Mouse (Mus musculus) right cerebral cortex, postnatal 10 days (tissue): ENCODE data around the gene 4931414P19Rik.
"Not testable (repeated sequence)": the region's sequence is repeated elsewhere in the genome, so short reads cannot be mapped to it uniquely, and the experiment has no call there.

Experiments used
- DNase-seq, 2 experiments: peaks; one replicate each; pipeline ENCODE4 v3.0.0; 2021; ENCODE audit warnings: low spot score in 2 of 2

Gene 4931414P19Rik

DNA sequence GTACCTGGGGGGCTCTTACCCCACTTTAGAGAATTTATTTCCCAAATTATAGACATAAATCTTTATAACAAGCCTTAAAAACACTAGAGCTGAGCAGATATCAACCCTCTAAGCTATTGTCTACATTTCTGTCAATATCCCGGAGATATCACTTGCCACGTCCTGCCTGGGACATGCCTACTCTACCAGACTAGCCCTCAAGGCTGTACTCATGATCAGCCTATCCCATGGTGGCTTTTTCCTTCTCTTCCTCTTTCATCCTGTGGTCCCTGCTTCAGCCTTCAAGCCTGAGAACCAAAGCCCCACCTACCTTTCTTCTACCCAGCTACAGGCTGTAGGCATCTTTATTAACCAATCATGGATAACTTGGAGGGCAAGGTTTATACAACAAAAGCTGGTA lies 24.0 kb upstream of the 4931414P19Rik start:
- no peak for DNase-seq

DNA sequence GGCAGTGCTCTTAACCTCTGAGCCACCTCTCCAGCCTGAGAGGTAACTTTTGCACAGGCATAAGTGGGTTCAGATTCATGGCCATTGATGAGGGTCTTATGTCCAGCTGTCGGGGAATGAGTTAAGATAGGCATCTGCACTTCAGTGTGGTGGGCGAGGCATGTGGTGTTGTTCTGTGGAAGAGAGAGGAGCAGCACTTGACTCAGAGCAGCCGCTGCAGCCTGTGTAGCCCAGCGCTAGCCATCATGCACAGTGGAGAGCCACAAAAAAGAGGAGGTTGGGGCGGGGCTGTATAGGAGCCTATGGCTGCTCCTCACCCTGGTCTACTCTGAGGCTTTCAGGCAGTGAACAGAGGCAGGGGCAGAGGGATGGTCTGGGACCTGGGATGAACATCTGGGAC lies 22.3 kb upstream of the 4931414P19Rik start:
- no peak for DNase-seq

DNA sequence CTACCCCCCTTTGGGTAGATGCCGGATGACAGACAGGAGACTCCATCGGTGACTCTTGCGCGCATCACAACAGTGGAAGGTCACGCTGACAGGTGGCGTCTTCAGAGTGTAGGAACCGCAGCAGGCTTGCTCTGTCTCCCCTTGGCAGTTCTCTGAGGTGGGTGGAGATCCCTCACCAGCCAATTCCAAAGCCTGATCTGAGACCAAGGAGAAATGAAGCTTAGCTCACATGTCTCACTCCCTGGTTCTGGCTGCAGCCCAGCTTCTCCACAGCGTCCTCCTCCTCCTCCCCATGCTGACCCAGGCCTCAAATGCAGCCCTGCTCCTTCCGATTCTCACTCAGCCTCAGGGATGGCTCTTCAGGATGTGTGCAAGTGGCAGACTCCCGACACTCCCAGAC lies 19.2 kb upstream of the 4931414P19Rik start:
- no peak for DNase-seq

DNA sequence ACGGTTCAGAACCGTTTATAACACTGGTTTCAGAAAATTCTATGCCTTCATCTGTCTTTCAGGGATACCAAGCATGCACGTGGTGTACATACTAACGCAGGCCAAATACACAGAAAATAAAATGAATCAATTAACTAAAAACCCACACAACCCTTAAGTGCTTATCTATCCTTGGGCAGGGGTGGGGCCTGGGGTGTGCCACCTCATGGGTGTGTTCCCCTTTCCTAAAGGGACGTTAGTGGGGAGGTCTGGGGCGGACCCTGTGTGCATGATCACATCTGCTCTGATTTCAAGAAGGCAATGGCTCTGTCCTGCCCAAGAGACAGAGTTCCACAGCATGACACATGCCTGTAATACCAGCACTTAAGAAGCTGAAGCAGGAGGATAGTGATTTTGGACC lies 17.5 kb upstream of the 4931414P19Rik start:
- DNase-seq, result no peak

DNA sequence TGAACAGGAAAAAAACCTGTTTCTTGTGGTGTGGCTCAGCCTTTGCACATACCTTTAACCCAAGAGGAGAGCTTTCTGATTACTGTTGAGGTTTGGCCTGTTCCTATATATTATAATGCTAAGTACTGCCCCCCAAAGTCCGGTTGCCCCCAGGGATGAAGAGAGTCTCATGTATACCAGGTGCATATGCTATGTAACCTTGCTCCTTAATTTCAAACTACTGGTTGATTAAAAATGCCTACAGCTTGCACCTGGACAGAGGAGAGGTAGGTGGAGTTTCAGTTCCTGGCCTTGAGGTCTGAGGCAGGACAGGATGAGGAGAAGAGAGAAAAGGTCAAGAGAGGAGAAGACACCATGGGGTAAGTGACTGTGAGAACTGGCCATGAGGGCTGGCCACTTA lies 15.3 kb upstream of the 4931414P19Rik start, which contains the start of gene Psmb11:
Gene Psmb11, plus strand, starts transcription at position 301 of the 400 bp plus-strand sequence.
- DNase-seq, result no peak

DNA sequence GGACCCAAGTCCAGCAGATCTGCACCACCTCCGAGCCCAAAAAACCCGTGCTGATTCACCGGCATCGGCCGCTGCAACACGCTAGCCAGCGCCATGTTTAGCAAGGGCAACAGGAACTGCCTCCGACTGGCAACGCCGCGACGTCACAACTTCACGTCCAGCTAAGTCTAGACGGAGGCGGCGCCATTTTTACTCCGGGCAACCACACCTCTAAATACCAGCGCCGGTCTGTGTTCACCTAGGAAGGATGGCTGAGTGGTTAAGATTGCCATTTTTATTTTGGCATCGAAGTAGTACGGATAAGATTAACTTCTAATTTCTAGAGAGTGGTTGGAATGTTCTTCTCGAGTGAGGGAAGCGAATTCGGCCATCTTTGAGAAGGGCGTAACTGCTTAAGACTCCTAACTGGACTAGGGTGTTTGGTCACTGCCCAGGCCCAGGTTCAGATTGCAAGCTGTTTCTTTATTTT lies 12.1 kb upstream of the 4931414P19Rik start, which contains the start of gene Psmb5:
Gene Psmb5, minus strand, starts transcription at position 126 of the 469 bp plus-strand sequence.
- peak; percentile 94 for DNase-seq

DNA sequence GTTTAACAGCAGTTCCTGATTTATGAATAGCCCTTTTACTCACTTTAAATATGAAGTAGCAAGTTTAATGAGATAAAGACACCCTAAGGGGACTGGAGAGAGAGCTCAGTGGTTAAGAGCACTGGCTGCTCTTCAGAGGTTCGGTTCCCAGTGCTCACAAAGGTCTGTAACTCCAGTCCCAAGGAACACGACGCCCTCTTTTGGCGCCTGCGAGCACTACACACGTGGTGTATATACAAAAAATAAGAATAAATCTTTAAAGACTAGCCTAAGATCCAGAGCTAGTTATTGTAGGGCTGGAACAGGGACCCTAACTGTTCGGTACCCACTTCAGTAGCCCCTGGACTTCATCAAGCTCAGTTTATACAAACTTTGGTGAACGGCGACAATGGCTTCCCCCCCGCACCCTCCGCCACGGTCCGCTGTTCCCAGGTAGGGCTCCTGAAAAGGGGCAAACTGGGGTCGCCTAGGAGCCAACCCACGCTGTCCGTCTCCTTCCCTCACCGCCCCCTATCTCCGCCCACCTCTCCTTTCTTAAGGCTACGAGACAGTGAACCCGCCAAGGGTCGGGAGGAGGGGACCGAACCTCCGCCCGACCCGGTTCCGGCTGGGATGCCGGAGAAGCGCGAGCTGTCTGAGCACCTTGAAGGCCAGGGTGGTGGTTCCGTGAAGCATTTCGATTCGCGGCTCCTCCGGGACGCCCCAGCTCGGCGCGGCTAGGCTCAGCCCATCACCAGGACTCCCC lies 11.5 kb upstream of the 4931414P19Rik start:
- DNase-seq, result no peak

DNA sequence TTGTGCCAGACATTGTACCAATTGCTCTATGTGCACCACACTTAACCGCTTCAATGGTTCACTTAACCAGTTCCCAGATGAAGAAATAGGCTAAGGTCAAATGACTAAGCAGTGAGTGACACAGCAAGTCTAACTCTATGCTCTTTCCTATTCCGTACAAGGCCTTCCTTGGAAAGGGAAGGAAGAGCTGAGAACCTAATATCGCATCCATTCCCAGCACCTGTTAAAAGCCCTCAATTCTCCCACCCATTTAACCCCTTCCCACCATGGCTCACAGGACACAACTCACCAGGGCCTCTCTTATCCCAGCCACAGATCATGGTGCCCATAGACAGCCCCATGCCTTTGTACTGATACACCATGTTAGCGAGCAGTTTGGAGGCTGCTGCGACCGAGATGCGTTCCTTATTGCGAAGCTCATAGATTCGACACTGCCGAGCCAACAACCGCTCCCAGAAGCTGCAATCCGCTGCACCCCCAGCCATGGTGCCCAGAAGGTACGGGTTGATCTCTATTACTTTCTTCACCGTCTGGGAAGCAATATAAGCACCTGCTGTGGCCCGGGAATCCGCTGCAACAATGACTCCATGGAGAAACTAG lies 10.5 kb upstream of the 4931414P19Rik start:
- DNase-seq, result no peak

DNA sequence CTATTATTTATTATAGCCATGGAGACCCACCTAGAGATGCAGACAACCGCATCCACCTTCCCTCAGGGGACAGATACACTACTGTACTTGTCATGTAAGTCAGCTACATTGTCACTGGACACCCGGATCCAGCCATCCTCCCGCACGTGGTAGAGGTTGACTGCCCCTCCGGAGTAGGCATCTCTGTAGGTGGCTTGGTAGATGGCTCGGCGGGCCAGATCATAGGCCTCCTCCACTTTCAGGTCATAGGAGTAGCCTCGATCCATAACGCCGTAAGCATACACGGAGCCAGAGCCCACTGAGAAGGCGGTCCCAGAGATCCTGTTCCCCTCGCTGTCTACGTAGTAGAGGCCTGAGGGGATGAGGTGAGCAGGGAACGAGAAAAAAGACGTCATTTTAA lies 8.3 kb upstream of the 4931414P19Rik start:
- DNase-seq, result not testable (repeated sequence)

DNA sequence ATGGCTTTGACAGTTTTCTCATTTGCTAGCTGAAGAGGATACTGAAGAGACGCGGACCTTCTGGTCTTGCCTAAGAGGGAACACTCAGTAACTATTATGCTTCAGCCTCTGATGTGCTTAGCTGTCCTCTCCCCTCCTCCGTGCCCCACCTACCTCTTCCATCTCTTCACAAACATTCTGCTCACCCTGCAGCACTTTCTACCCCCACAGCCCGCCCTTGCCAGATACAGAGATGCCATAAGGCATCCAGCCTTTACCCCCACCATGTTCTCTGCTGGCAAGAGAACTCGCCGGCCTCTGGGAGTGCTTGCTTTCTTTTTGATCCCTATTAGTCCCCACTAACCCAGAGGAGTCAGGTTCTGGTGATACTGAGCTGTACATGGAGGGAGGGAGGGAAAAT lies 4.9 kb upstream of the 4931414P19Rik start:
- DNase-seq, result no peak

DNA sequence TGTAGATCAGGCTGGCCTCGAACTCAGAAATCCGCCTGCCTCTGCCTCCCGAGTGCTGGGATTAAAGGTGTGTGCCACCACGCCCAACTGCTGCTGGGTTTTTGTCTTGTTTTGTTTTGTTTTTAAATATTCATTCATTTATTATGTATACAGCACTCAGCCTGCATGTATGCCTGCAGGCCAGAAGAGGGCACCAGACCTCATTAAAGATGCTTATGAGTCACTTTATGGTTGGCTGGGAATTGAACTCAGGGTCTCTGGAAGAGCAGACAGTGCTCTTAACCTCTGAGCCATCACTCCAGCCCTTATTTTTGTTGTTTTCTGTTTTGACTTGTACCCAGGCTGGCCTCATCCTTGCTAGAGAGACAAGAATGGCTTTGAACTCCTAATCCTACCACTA lies 4.2 kb upstream of the 4931414P19Rik start:
- DNase-seq, result no peak

DNA sequence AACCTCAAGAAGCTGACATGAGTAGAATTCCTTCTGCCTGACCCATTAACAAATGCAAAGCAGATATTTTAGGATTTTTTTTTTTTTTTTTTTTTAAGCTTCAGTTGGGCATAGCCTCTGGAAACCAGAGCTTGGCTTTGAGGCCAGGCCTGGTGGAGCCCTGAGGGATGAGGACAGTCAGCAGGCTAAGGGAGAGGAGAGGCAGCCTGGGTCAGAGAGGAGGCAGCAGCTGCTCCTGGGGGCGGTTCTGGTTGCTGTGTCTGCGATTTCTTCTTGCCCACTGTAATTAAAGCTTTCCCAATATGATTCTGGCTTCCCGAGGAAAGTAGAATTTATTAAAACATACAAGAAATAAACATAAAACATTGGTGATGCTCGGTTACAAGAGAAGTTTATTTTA lies 3.5 kb upstream of the 4931414P19Rik start:
- DNase-seq, result no peak

DNA sequence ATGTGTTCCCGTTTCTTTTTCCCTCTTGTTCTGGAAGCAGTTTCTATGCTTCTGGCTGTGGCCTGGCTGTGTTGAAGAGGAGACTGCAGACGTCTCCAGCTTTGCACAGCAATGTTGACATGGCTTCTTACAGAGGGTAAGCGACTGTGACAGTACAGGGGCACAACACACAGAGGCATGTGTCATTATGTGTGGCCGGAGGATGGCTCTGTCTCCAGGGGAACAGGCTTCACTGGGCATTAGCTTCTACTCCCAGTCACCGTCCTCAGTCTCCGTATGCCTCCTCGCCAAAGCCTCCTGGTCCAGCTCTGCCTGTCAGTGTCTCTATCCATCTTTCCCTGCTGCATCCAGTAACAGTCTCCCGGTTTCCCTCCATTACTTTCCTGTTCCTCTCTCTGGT lies 1.4 kb upstream of the 4931414P19Rik start:
- DNase-seq, result no peak

DNA sequence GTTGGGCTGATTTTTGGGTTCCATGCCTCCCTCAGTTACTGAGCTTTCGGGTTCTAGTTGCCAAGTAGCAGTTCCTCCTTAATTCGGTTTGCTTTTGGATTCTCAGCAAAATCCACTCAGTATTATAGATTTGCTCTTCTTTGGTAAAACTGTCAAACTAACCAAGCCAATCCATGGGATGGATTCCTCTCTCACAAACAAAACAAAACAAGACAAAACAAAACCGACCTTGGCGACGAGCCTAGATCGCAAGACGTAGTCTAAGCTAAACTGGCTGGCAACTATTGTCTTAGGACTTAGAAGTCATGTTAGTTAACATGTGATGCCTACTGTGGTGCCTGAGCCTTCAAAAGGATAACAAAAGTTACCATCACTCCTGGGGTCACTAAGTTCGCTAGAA lies 2.1 kb downstream of the 4931414P19Rik start:
- DNase-seq, result no peak

DNA sequence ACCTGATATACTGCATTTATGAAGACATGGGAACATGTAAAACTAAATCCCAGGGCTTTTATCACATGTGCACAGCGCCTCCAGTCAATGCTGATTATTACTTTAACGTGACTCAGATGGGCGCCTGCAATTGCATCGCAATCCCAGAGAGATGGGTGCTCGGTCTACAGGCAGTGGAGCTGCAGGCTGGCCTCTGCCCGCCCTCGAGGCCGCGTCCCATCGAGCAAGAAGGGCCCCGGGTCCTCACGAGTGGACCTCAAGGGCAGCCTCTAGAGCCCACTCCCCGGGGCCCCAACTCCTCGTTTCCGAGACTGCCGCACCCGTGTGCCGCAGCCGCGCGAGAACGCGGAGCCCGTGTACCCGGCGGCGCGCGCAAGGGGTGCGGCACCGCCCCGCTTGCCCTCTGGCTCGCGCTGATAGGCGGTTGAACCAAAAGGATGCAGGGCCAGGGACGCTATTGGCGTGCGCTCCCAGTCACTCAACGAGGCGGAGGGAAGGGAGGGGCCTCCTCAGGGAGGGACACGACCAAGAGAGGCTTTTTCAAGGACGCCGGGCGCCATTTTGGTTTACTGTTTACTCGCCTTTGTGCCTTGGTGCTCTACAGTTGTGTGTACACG lies 2.6 kb downstream of the 4931414P19Rik start:
- peak; percentile 98 for DNase-seq

DNA sequence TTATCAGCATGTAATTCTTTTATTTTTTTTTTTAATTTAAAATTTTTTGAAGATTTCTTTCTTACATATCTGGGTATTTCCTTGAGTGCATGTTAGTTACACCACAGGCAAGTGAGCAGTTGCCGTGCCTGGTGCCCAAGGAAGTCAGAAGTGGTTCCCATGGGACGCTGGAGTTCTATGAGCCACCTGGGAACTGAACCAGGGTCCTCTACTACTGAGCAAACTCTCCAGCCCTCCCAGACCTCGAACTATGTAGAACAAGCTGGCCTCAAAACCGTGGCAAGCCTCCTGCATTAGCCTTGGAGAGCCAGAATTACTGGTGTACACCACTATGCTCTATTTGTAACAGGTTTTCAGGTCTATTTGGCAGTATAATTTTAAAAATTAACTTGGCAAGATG lies 3.2 kb downstream of the 4931414P19Rik start:
- DNase-seq, result no peak

DNA sequence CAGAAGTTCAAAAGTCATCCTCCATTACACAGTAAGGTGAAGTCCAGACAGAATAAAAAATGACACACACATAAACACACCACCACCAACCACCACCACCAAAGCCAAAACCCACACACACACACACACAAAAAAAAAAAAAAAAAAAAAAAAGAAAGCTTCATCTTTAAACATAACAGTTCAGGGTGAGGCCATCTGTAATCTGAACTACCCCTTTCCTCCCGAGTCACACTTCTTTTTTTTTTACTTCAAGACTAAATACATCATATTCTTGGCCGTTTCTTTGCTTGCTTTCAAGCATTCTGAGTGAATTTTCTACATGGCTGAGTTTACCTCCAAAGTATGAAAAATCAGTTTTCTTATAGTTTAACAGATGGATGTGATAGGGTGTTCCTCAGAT lies 4.2 kb downstream of the 4931414P19Rik start:
- DNase-seq, result no peak

DNA sequence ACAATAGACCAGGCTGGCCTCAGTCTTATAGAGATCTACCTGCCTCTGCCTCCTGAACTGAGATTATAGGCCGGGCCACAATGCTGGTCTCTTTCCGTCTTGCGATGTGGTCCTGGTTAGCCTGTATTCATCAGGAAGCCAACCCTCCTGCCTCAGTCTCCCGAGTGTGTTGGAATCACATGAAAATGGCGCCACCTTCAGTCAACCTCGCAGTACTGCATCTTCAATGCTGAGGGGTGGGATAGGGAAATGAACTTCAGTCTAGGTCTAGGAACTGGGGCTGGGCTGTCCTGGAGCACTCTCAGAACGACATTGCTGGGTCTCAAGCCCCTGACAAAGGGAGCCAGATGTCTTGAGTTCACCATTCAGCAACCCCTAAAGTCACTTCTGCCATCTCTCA lies 8.7 kb downstream of the 4931414P19Rik start:
- DNase-seq, result no peak

DNA sequence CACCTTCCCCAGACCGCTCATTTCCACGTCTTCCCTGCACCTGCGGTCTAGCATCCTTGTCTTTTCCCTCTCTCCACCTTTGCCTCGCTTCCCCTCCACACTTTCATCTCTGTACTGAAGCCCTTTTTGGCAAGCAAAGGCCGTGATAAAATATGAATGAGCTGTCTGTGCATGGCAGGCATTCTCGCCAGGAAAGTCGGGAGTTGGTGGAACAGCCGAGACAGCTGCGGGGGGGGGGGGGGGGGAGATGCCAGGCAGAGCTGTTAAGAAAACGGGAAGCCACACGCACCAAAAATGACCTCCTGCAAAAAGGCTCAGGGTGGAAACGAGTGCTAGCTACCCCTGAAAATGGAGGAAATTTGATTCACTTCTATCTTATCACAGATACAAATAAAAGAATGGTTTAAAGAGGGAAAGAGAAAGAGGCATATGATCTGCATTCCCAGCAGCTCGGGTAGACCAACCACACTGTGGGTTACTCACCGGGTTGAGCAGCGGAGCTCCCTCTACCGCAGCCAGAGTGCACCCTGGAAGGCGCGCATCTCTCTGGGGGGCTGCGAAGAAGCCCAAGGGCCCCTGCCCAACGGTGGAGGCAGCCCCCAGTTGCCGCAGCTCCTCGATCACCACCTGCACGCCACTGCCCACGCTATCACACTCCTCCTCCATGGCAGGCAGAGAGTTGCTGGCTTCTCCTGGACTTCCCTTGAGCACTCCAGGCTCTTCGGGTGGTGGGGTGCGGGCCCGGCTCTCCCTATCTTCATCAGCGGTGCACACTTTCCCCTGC lies 11.0 kb downstream of the 4931414P19Rik start:
- peak in 1 of 2 experiments; percentile 52 for DNase-seq

DNA sequence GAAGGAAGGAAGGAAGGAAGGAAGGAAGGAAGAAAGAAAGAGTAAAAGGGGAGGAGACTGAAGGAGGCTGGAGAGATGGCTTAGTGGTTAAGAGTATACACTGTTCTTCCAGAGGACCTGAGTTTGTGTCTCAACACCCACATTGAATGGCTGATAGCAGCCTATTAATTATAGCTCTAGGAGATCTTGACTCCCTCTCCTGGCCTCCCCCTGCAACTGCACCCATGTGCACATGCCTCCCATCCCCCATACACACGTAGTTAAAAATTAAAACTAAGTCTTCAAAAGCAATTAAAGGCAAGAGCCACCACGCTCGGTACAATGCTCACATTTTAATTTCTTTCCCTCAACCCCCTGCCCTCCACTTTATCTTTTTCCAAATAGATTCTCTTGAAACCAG lies 11.7 kb downstream of the 4931414P19Rik start:
- no peak for DNase-seq

DNA sequence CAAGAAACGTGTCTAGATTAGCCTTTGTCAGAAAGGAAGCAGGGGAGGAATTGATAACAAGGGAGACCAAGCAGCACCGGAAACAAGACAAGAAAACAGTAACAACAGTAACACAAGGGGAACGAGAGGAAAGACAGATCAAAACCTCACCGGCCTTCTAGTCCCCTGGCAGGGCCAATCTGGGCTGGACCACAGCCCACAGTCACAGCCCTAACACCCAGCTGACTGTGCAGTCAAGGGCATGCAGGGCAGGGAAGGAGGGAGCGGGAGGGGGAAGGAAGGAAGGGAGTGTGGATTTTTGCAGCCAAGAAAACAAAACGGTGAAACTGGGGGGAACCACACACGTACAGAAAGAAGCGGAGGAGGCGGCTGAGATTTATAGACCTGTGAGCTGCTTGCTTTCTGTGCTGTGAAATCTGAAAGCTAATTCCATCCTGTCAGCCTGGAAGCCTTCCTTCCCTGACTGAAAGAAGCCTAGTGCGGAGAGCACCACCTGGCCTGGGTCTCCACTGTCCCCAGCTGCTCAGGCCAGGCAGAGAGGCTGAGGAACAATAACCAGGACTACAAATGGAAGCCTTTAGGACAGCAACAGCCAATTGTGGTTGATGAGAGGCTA lies 13.4 kb downstream of the 4931414P19Rik start:
- peak; percentile 46 to 75 for DNase-seq

DNA sequence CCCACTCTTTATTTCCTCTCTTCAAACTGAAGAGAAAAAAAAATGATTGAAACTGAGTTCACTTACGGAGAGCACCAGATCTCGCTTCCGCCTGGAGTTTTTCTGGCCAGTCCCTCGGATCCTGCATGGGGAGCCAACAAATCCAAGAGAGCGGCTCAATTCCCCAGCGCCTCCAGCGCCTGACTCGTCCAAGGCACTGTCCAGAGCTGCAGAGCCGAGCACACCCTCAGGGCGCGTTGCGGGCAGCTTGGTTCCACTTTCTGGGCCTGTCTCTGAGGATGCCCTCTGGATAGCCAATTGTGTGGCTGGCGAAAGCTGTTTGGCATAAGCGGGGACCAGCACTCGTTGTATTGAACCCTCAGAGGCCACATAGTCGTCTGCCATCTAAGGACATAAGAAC lies 14.7 kb downstream of the 4931414P19Rik start:
- no peak for DNase-seq
